Mouse (Mus musculus): ENCODE results near the gene Tmem120b.

GRCm38 (mm10) chr5:123150641-123151040 lies 82.4 kb downstream of the Tmem120b start:
- TF ChIP-seq TAL1 (IDR thresholded peaks at IDR 0.05; ENCODE audit: low read length) = no peak
- TF ChIP-seq GATA1 (IDR thresholded peaks at IDR 0.05; ENCODE audit: low read length) = no peak
